Mouse (Mus musculus) adrenal gland (tissue): ENCODE results near the gene Nck2.

ENCODE experiments used
- intact Hi-C: fragments of 180-260 bp; cut with DNase I; formaldehyde crosslinking; loops from one replicate; pipeline ENCODE4 v1.15.1; 2025

The Nck2 gene

DNA sequence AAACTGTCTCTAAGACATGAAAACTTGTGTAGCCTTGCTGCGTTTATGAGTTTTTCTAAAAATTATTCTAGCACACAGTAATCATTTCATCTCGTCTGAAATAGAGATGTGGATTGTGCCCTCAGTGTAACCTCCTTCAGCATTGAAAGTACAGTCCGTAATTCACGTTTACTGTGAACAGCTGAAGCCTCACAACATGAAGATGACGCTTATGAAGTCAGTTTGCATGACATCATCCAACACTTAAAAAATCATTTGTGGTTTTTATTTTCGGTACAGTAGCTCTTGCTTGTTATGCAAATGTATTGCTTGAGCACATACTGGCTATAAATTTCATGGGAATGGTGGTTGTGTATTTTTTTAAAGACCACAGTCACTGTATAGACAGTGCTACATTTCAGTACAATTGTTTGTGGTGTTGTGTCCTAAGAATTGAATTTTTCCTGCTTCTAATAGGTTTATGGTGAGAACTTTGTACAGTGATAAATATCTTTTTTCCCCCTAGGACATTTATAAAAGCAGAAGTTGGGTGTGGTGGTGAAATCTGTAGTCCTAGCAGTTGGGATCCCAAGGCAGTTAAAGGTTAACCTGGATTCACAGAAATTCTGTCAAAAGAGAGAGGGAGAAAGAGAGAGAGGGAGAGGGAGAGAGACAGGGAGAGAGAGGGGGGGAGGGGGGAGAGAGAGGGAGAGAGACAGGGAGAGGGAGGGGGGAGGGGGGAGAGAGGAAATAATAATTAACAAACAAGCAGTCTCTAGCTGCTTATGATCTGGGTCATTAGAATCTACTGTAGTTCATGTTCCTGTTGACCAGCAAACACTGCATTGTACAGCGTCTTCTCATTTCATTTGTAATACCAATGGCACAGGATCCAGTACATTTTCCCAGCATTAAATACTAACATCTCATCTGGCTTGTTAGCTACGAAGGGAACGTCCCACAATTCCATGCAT lies 14.2 kb upstream of the Nck2 start:
- intact Hi-C loops: no loop called here

DNA sequence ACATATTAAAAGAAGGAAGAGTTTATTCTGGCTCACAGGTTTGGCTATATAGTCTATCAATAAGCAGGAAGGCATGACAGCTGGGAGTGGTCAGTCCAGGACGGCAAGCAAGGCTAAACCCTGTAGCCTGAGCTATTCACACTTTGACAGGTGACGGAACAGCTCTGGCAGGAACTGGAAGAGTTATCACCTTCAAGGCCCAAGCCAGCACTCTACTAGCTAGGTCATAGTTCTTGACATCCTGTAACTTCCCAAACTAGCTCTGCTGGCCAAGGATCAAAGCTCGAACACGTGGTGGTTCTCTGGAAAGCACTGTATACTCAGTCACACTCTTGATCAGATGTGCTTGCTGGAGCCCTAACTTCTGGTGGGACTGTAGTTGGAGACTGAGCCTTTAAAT lies 10.5 kb upstream of the Nck2 start:
- intact Hi-C loops: no loop called here

DNA sequence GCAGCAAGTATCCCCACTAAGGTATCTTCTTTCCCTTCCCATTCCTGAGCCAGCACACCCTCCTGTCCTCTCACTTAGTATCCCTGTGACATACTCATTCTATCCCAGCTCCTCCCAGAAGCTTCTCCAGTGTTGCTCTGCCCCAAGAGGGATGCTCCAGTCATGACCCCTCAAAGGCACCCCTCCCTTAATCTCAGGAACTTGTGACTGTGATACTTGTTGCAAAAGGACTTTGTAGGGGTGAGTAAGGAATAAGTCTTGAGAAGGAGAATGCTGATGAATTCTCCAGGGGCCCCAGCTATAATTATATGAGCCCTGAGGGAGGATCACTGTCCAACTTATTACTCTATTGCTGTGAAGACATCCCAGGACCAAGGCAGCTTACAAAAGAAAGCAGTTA lies 7.8 kb upstream of the Nck2 start:
- intact Hi-C loops: no loop called here

DNA sequence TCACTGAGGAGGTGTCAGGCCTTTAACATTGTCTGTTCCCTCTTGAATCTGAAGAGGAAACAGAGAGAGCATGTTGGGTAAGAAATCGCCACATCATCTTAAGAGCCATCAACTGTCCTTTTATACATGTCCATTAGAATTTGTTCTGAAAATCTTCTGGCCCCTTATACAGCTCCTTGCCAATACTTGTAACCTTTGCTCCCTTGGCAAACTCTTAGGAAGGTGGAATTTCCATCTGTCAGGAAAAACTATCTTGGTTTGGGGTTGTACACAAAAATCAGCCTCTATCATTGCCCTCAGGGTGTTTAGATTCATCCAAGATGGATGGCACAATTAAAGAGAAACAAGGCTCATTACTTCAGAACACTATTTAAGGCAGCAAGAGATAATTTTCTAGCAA lies 5.1 kb upstream of the Nck2 start:
- intact Hi-C loops: no loop called here

DNA sequence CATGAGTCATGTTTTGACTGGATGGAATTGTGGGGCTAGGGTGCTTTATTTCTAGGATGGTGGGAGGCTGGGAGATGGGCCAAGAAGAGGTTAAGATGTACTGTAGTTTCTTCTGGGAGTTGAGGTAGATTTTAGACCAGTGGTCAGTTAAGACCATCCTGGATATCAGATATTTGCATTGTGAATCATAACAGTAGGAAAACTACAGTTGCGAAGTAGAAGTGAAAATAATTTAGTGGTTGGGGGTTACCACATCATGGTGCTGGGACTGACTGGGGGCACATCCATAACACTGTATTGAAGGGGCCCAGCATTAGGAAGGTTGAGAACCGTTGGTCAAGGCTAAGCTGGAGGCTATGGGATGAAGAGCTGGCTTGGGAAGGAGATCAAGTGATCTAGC lies 1.8 kb upstream of the Nck2 start:
- intact Hi-C loops: loop anchor here (5.0 to 10.0 kb wide), 2 partner anchors 140 to 192 kb away; no protein-coding TSS in a partner anchor

DNA sequence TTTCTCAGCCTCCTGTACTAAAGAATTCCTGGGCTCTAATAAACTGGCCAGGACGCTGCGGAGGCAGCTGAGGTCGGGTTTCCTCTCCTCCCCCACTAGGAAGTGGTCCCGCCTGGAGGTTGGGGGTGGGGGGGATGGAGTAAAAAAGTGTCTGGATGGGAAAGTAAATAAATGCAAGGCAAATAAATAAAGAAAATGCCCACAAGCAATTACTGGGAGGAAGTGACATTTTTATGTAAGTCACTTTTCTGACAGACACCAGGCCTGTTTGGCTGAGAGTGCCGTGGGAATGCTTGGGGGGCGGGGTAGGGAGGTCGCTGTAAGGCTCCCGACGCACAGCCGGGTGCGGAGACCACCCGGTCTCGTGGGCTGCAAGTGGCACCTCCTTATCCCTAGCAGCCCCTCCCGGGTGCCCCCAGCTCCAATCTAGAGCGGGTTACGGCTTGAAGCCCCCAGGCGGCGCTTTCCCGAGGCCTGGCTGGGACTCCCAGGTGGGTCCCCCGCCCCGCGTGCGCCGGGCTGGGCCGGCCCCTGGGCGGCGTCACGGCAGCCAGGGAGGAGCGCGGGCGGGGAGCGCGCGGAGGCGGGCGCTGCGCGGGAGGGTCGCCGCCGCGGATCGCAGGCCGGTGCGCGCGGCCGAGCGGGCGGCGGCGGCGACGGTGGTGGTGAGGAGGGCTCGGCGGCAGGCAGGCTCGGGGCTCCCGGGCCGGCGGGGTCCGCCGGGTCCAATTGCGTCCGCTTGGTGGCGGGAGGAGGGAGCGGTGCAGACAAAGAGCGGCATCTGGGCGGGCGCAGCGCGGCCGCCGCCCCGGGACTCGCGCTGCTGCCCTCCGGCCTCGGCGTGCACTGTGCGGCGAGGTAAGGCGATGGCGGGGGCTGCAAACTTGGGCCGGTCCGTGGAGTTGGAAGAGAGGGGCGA lies 1.1 kb downstream of the Nck2 start:
- intact Hi-C loops: loop anchor here (5.0 to 10.0 kb wide), 3 partner anchors 62 to 189 kb away; no protein-coding TSS in a partner anchor

DNA sequence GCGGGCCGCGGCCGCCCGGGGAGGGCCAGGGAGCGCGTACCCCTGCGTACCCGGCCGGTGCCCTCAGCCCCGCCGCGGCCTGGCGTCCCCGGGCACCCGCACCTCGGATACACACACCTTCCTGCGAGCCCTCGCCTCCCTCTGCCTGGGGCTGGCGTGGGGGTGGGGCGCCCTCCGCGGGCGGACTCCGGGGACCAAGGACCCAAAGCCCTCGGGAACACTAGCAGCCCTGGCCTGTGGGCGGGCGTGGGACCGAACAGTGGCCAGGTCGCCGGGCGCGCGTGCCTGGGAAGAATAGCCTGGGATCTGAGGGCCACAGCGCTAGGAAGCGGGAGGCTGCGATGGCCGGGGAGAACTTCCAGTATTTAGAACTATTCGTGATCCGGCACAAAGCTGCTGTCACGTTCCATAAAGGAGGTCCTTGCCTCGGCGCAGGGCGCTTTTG lies 1.7 kb downstream of the Nck2 start:
- intact Hi-C loops: loop anchor here (5.0 to 10.0 kb wide), 3 partner anchors 61 to 189 kb away; no protein-coding TSS in a partner anchor

DNA sequence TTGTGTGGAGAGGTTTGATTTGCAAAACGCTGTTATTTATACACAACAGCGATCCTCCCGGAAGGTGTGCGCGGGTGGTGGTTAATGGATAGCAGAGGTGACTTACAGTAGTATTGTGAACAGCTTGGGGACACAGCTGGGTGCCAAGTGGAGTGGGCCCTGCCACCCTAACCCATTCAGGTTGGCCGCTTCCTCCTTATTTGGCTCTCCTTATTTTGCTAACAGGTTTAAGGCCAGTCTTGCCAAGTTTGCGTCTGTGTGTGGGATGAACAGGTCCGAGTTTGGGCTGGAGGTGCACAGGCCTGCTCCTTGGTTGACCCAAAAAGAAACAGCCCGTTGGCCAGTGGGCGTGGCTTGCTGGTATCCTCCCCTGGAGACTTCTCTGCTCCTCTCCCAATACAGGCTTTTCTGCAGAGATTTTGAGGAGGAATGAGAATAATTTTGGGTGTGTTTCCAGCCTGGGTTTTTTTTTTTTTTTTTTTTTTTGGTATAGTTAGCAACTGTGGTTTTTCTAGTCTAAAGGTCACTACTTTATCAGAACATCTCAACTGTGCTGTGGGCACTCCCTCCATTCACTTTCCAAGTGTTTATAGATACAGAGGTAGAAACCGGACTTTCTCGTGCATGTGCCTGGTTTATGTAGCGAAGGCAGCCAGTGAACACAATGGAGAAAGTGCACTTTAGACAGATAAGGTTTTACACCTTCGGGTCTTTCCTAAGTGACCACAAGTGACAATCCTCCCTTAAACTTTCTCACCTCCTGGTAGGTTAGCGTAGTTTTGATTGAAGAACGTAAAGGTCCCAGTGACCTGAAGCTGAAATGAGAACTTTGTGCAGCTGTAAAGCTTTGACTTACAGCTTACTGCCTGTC lies 2.6 kb downstream of the Nck2 start:
- intact Hi-C loops: loop anchor here (5.0 to 10.0 kb wide), 3 partner anchors 60 to 188 kb away; no protein-coding TSS in a partner anchor

DNA sequence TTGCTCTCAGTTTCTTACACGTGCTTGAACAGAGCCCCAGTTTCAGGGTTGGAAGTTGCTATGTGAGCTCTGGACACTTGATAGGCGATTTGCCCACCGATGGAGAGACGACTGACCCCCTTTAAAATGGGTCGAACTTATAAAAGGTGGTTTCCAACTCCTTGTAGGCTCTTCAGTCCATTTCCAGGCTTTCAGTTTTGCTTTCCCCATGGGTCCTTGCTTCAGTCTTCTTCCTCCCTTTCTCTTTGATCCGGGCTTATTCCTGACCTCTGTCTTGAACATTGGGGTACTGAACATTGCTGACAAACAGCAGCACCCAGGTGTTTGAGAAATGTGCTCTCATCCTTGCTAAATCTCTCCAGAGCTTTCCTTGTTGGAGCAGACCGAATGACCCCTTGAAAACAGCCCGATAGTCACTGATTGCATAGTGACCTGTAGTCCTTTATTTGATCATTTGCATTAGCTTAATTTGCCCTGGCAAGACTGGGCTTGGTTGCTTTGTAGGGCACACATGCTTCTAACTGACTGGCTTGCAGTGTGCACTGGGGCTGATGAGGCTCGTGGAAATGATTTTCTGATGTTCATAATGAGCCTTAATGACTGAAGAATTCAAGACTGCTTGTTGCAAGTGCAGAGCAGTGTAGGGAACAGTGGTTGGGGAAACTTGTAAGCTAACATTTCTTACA lies 3.4 kb downstream of the Nck2 start:
- intact Hi-C loops: loop anchor here (5.0 to 10.0 kb wide), 3 partner anchors 60 to 187 kb away; no protein-coding TSS in a partner anchor

DNA sequence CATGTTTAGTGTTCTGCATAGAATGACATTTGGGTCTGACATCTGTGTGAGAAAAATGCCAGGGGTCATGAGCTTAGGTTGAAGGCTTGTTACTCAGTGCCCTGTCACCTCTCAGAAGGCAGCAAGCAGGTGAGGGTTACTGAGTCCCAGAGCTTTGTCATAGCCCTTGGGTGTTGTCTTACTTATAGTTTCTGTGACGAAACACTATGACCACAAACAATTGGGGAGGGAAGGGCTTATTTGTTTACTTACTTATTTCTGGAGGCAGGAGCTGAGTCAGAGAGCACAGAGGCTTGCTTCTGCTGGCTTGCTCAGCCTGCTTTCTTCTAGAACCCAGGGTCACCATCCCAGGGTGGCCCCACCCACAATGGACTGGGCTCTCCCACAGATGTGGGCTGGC lies 6.4 kb downstream of the Nck2 start:
- intact Hi-C loops: no loop called here

DNA sequence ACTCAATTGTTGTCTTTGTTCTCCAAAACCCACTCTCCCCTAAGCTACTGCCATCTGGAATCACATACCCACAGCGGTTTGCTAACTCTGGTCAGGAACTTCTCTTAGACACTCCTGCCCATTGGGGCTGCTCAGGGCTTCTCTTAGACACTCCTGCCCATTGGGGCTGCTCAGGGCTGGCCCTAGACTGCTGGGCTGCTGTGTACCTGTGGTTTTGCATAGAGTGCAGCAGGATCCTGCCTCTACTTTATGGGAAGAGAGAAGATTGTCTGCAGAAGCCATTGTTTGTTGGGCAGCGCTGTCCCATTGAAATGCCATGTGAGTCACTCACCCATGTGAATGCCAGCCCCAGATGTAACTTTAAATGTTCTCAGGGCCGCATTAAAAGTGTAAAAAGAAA lies 9.3 kb downstream of the Nck2 start:
- intact Hi-C loops: no loop called here

DNA sequence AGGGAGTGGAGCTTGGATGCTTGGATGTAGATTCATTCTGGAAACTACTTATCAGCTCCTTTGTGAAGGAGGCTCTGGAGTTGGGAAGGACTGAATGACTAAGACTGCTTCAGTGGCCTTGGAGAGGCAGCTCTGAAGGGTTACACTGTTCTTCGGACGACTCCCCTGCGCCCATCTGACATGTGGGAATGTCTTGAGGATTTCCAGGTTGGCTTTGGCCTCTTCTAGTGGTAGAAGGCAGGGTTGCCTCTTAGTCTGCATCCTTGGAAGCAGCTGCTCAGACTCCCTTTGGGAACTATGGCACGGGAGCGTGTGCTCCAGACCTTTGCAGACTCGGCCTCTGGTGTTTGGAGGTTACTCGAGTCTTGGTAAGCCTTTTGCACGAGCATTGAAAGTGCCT lies 10.4 kb downstream of the Nck2 start:
- intact Hi-C loops: no loop called here

DNA sequence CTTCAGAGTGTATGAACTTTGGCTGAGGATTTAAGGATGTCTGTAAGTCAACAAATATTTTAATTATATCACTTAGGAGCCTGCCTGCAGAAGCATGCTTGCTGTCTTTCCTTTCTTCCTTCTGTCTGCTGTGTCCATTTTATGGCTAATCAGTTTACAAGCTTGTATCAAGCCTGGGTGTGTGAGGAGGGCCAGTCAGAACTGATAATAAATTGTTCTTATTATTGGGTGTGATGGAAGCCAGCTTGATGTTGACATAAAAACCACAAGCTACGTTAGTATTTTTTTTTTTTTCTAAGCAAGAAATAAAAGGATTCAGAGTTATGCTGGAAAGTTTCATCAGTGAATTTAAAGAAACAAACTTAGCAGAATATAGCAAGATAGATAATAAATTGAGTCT lies 10.8 kb downstream of the Nck2 start:
- intact Hi-C loops: no loop called here

DNA sequence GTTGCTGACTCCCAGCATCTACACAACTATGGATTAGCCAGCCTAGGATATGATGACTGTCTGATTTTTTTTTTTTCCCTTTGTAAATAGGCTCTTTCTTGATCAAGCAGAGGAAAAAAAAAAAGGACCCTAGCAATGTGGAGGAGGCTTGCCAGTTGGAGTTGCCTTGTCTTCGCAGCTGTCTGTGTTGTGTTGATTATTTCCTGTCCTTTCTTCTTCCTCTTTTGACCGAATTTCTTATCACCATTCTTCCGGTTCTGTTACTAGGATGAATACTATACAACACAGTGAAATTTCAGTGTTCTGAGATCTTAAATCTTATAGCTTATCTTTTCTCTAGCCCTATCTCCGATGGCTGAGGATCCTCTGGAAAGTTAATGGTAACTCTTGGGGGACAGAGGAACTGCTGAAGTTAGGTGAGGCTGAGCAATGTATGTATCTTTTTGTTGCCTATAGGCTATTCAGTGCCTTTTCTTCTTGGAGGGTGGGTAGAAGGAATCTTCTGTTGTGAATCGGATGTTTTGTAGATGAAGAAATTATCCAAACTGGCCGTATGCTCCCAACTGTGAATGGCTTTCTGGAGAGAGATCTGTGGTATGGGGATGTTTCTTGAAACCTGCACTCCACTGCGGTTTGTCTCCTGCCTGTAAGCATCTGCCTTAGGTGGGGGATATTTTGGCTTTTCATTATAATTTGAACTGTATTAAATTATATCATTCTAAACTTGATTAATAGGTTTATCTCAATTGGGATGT lies 12.8 kb downstream of the Nck2 start:
- intact Hi-C loops: no loop called here

DNA sequence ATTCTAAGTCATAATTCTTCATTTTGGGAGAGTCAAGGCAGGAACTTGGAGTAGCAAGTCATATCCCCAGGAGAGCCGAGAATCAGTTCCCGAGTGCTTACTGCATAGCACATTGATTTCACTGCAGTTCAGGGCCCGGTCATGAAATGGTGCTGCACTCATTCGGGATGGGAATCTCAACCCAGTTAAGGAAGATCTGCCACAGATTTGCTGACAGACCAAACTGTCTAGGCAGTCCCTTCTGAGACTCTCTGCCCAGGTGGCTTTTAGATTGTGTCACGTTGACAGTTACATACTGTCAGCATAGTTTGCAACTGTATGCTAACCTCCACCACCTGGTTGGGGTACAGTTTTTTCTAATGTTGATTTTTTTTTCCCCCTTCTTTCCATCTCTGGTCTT lies 16.1 kb downstream of the Nck2 start:
- intact Hi-C loops: no loop called here

DNA sequence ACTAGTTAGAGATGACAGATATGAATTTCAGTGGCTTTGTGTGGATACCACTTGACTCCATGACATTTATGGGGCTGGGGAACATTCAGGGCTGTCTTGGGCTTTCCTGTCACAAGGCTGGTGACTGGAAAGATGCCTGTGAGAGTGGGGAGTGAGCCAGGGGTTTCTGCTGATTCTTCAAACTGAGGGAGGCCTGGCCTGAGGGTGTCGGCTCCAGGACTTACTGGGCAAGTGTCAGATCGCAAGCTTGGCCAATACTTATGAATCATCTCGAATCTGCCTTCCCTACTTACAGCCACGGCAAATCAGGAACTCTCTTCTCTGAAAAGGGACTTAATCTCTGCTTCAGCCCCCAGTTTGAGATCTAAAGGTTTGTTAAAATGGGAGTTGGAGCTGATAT lies 18.3 kb downstream of the Nck2 start:
- intact Hi-C loops: no loop called here

DNA sequence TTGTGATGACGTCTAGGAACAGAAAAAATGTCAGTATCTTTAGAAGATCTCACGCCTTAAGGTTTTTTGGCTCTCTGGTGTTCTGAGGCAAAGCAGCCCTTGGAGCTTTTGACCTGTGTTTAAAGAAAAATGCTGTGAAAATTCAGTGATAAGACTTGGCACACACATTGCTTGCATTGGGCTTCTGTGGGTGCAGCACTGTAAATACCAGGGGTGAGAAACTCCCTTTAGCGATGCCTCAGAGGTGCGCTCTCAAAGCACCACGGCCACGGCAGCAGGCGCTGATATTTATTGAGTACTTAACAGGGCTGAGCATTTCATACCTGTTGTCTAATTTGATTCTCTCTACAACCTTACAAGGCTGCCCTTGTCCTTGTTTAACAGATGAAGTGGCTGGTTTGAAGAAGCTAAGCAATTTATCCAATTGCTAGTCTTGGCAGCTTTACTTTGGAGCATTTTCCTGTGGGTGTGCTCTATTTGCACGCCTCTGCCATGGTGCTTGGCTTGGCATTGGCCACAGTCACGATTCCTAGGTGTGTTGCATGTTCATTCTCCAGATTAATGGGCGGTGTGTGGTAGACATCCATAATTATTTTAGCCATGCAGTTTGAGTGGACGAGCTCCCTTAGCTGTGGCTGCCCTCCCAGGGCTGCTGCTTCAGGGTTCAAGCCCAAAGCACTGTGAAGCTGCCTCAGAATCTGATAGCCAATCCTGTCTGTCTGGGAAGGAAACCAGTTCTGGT lies 19.7 kb downstream of the Nck2 start:
- intact Hi-C loops: no loop called here

DNA sequence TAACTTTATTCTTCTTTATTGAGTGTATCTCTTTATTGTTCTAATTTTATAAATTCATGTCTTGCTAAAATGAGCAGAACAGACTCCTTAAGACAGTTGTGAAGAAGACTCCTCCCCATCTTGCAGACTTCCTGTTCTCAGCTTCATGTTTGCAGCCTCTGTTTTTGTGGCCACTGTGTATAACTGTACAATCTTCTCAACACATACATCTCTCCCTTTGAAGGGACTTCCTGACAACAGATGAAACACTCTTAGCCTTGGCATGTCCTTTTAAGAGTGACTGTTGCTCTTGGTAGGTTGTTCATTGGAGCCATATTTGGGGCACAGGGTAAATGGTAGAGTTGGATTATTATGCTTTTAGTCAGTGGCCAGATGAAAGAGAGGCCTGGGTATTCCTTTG lies 20.6 kb downstream of the Nck2 start:
- intact Hi-C loops: no loop called here
